Mouse (Mus musculus) liver, adult 2 months (tissue): ENCODE results near the gene Kif5a. TPM values are rescaled to one million over a fixed set of nuclear protein-coding genes. Genes with fewer than 3 reads are reported as not detected.

ENCODE experiments used
- DNase-seq: peaks from one replicate; pipeline ENCODE4 v3.0.0-alpha.2; 2011; ENCODE audit warnings: low read depth, low spot score; ENCODE audit errors: extremely low read depth
- H3K27ac ChIP-seq: fragments of 200-500 bp; replicated peaks from 2 replicates; pipeline ENCODE4 v1.5.1; 2012; ENCODE audit warnings: low read depth, mild to moderate bottlenecking, control low read depth, inconsistent platforms, low read length; ENCODE audit not compliant: insufficient read depth
- H3K27me3 ChIP-seq: fragments of 200-500 bp; 2 replicates; pipeline ENCODE4 v1.6.1; 2012; ENCODE audit warnings: mild to moderate bottlenecking, moderate library complexity, low read length, inconsistent platforms; ENCODE audit not compliant: control insufficient read depth, insufficient read depth
- H3K36me3 ChIP-seq: fragments of 200-500 bp; 2 replicates; pipeline ENCODE4 v1.6.1; 2012; ENCODE audit warnings: low read length, inconsistent platforms; ENCODE audit not compliant: control insufficient read depth, insufficient read depth
- H3K4me1 ChIP-seq: fragments of 200-500 bp; 2 replicates; pipeline ENCODE4 v1.6.1; 2011; ENCODE audit warnings: low read length; ENCODE audit not compliant: control insufficient read depth, insufficient read depth
- H3K4me3 ChIP-seq: fragments of 200-500 bp; 2 replicates; pipeline ENCODE4 v1.5.1; 2011; ENCODE audit warnings: low read depth, mild to moderate bottlenecking, control low read depth, low read length, moderate library complexity; ENCODE audit not compliant: insufficient read depth
- H3K79me2 ChIP-seq: fragments of 200-500 bp; 2 replicates; pipeline ENCODE4 v1.6.1; 2012; ENCODE audit warnings: inconsistent platforms, mild to moderate bottlenecking, low read length, moderate library complexity; ENCODE audit not compliant: control insufficient read depth, insufficient read depth
- H3K9ac ChIP-seq: fragments of 200-500 bp; 2 replicates; pipeline ENCODE4 v1.6.1; 2012; ENCODE audit warnings: low read depth, mild to moderate bottlenecking, control low read depth, inconsistent platforms, low read length
- CTCF ChIP-seq: fragments of 200-500 bp; IDR thresholded peaks from 2 replicates; pipeline ENCODE4 v1.5.1; 2011; ENCODE audit warnings: low read depth, low read length, control low read depth
- POLR2A ChIP-seq: fragments of 200-500 bp; IDR thresholded peaks from 2 replicates; pipeline ENCODE4 v1.6.1; 2011; ENCODE audit warnings: low read length, control low read depth; ENCODE audit not compliant: insufficient read depth; ENCODE audit errors: extremely low read depth
- WGBS: fragments of 180-500 bp; shearing (Covaris S2); methylation state at CpG from one replicate; pipeline ENCODE4 v1.1.7; 2018; 5-methylcytosine and 5-hydroxymethylcytosine counted together
- polyA plus RNA-seq: library from polyadenylated mRNA; depleted of rRNA; stranded (reverse); fragments of >200 nt; gene quantifications from 2 replicates; pipeline ENCODE4 v1.2.3, GENCODE M21; 2012
- total RNA-seq: library from RNA; depleted of rRNA; stranded (reverse); fragments of >200 nt; gene quantifications from 2 replicates; pipeline ENCODE4 v1.2.3, GENCODE M21; 2014

Kif5a gene
- total and polyA plus RNA-seq, 2 experiments: 0.55 to 10.7 TPM

GRCm38 (mm10) chr10:127289573-127290191 is 26.5 kb upstream of the Kif5a start:
- Histone ChIP-seq H3K27me3 (no peaks in the 10 kb centered on the region), H3K4me1 (peaks cover 25% of the 10 kb centered on the region), H3K9ac (peak overlapping the region; percentile 70), H3K27ac (peak overlapping the region; percentile 90), H3K4me3 (peak overlapping the region; percentile 80), H3K36me3 (peaks cover 8% of the 10 kb centered on the region; the same call in 1 of the 2 replicates), H3K79me2 (peaks cover 19% of the 10 kb centered on the region; the same call in 1 of the 2 replicates)
- DNase-seq: peak; percentile 81
- WGBS: 0% methylated on average over 15 of the region's 15 CpGs
- TF ChIP-seq POLR2A (0 out of 2 replicates have a peak, but pooled peaks have one; percentile 16), CTCF (no peak)

- DNase-seq: peak; percentile 95
- Histone ChIP-seq H3K27ac (peak within 1 kb of the TSS; percentile 96), H3K9ac (peak within 1 kb of the TSS; percentile 86), H3K36me3 (peaks cover 9% of the 10 kb centered on the region), H3K27me3 (no peaks in the 10 kb centered on the region), H3K4me1 (peaks cover 25% of the 10 kb centered on the region), H3K4me3 (peak within 1 kb of the TSS; percentile 80), H3K79me2 (peaks cover 19% of the 10 kb centered on the region; the same call in 1 of the 2 replicates)
- 0% methylated on average over 55 of the region's 65 CpGs for WGBS
- TF ChIP-seq CTCF: no peak
- TF ChIP-seq POLR2A: no peak
Observed at GRCm38 (mm10) chr10:127288800-127289572, 25.8 kb upstream of the Kif5a start, which contains the start of gene Mbd6. Mbd6 (minus strand) TSS chr10:127289018.

GRCm38 (mm10) chr10:127288328-127288799 is 25.2 kb upstream of the Kif5a start:
- Histone ChIP-seq H3K4me3 (peak overlapping the region; percentile 80), H3K79me2 (peaks cover 19% of the 10 kb centered on the region; the same call in 1 of the 2 replicates), H3K27ac (peak overlapping the region; percentile 96), H3K9ac (peak overlapping the region; percentile 86), H3K36me3 (peaks cover 9% of the 10 kb centered on the region), H3K4me1 (peaks cover 25% of the 10 kb centered on the region), H3K27me3 (no peaks in the 10 kb centered on the region)
- under 1% methylated on average over 23 of the region's 28 CpGs for WGBS
- peak; percentile 61 for DNase-seq
- TF ChIP-seq CTCF (no peak), POLR2A (0 out of 2 replicates have a peak, but pooled peaks have one; percentile 5)

- DNase-seq: peak; percentile 71
- Histone ChIP-seq H3K36me3 (peaks cover 13% of the 10 kb centered on the region), H3K27me3 (no peaks in the 10 kb centered on the region), H3K9ac (peak overlapping the region; percentile 86), H3K4me3 (peak overlapping the region; percentile 80), H3K27ac (peak overlapping the region; percentile 96), H3K4me1 (peaks cover 23% of the 10 kb centered on the region), H3K79me2 (peaks cover 19% of the 10 kb centered on the region; the same call in 1 of the 2 replicates)
- TF ChIP-seq POLR2A (no peak), CTCF (no peak)
- 0% methylated on average over 3 of the region's 3 CpGs for WGBS
Observed at GRCm38 (mm10) chr10:127287936-127288293, 24.8 kb upstream of the Kif5a start.

- peak overlapping the region; percentile 80 for H3K4me3 ChIP-seq
- H3K27ac ChIP-seq: peak overlapping the region; percentile 96
- H3K79me2 ChIP-seq: peaks cover 19% of the 10 kb centered on the region; the same call in 1 of the 2 replicates
- 38% methylated on average over 15 of the region's 15 CpGs for WGBS
- TF ChIP-seq CTCF (no peak), POLR2A (no peak)
- DNase-seq: no peak
- H3K9ac ChIP-seq: peak overlapping the region; percentile 86
- H3K36me3 ChIP-seq: peaks cover 16% of the 10 kb centered on the region
- no peaks in the 10 kb centered on the region for H3K27me3 ChIP-seq
- H3K4me1 ChIP-seq: peaks cover 21% of the 10 kb centered on the region
Observed at GRCm38 (mm10) chr10:127287271-127287935, 24.3 kb upstream of the Kif5a start.
